Mouse (Mus musculus): ENCODE measurements at regions not wholly inside any gene's neighbourhood (a gene's known extent, or its start where the extent isn't known, plus 50 kb on each side); places are given as distances from the start of the nearest gene placed in this dataset.
A peak's percentile ranks its signal among the peaks of the same experiment; 100 is the strongest.

GRCm38 (mm10) chr5:52092273-52092672, 98.0 kb downstream of the Dhx15 start:
- no peak for DNase-seq (ENCODE audit: low read depth, low spot score)

GRCm38 (mm10) chr5:52088131-52088530, 102.2 kb downstream of the Dhx15 start:
- no peak for DNase-seq (ENCODE audit: low read depth, low spot score)

- no peak for DNase-seq (ENCODE audit: low read depth, low spot score)
Observed at GRCm38 (mm10) chr5:52086766-52087429, 103.4 kb downstream of the Dhx15 start.

- no peak for DNase-seq (ENCODE audit: low read depth, low spot score)
Observed at GRCm38 (mm10) chr5:52080268-52080667, 110.0 kb downstream of the Dhx15 start.

- no peak for DNase-seq (ENCODE audit: low read depth, low spot score)
Observed at GRCm38 (mm10) chr5:52077696-52078095, 112.6 kb downstream of the Dhx15 start.

- no peak for DNase-seq (ENCODE audit: low read depth, low spot score)
Observed at GRCm38 (mm10) chr5:52075096-52075495, 115.2 kb downstream of the Dhx15 start.

GRCm38 (mm10) chr5:52064804-52065451, 125.4 kb downstream of the Dhx15 start:
- peak; percentile 25 for DNase-seq (ENCODE audit: low read depth, low spot score)

GRCm38 (mm10) chr5:52062214-52062613, 128.1 kb downstream of the Dhx15 start:
- DNase-seq (ENCODE audit: low read depth, low spot score): no peak

GRCm38 (mm10) chr5:52061226-52061625, 129.1 kb downstream of the Dhx15 start:
- no peak for DNase-seq (ENCODE audit: low read depth, low spot score)

GRCm38 (mm10) chr5:52057261-52057660, 133.1 kb downstream of the Dhx15 start:
- DNase-seq (ENCODE audit: low read depth, low spot score): no peak

GRCm38 (mm10) chr5:52052072-52052465, 138.2 kb downstream of the Dhx15 start:
- DNase-seq (ENCODE audit: low read depth, low spot score): no peak

- no peak for DNase-seq (ENCODE audit: low read depth, low spot score)
Observed at GRCm38 (mm10) chr5:52051383-52052071, 138.8 kb downstream of the Dhx15 start.

GRCm38 (mm10) chr5:52048790-52049189, 141.5 kb downstream of the Dhx15 start:
- no peak for DNase-seq (ENCODE audit: low read depth, low spot score)

- DNase-seq (ENCODE audit: low read depth, low spot score): no peak
Observed at GRCm38 (mm10) chr5:52046704-52047103, 143.6 kb downstream of the Dhx15 start.

- DNase-seq (ENCODE audit: low read depth, low spot score): no peak
Observed at GRCm38 (mm10) chr5:52044101-52044500, 146.2 kb downstream of the Dhx15 start.

- no peak for DNase-seq (ENCODE audit: low read depth, low spot score)
Observed at GRCm38 (mm10) chr5:52041447-52041846, 148.9 kb downstream of the Dhx15 start.

GRCm38 (mm10) chr5:52040427-52041312, 149.6 kb downstream of the Dhx15 start:
- DNase-seq (ENCODE audit: low read depth, low spot score): no peak

- no peak for DNase-seq (ENCODE audit: low read depth, low spot score)
Observed at GRCm38 (mm10) chr5:52035339-52035738, 155.0 kb downstream of the Dhx15 start.

- DNase-seq (ENCODE audit: low read depth, low spot score): no peak
Observed at GRCm38 (mm10) chr5:52027478-52027877, 162.8 kb downstream of the Dhx15 start.

- DNase-seq (ENCODE audit: low read depth, low spot score): no peak
Observed at GRCm38 (mm10) chr5:52026148-52026547, 164.2 kb downstream of the Dhx15 start.

GRCm38 (mm10) chr5:52023212-52023611, 167.1 kb downstream of the Dhx15 start:
- DNase-seq (ENCODE audit: low read depth, low spot score): no peak

GRCm38 (mm10) chr5:52016992-52017391, 173.3 kb downstream of the Dhx15 start:
- DNase-seq (ENCODE audit: low read depth, low spot score): no peak

All from c-Kit-negative CD71-positive TER-119-positive erythroid progenitor cells, embryonic 14.5 days (primary cell).